Mouse (Mus musculus) kidney, postnatal 0 days (tissue): Measurements from ENCODE around the gene Lrrc74a. TPM values are rescaled to one million over a fixed set of nuclear protein-coding genes. Genes with fewer than 3 reads are reported as not detected.

ENCODE experiments used
- ATAC-seq: fragments of 200-750 bp; cut with Nextera tagmentation; replicated peaks from 2 replicates; pipeline ENCODE4 v1.8.0; 2017; ENCODE audit warnings: low read depth, moderate number of reproducible peaks, moderate TSS enrichment, moderate library complexity; ENCODE audit not compliant: low FRiP score
- DNase-seq: peaks from one replicate; pipeline ENCODE4 v3.0.0-alpha.2; 2016; ENCODE audit warnings: low spot score
- H3K27ac ChIP-seq: fragments of 300-500 bp; sonication (generic); 2 replicates; pipeline ENCODE4 v1.5.1; 2014; ENCODE audit warnings: mild to moderate bottlenecking
- H3K27me3 ChIP-seq: fragments of 300-500 bp; sonication (generic); 2 replicates; pipeline ENCODE4 v1.6.1; 2014; ENCODE audit warnings: low read length, mixed read lengths; ENCODE audit not compliant: insufficient read depth
- H3K36me3 ChIP-seq: fragments of 300-500 bp; sonication (generic); 2 replicates; pipeline ENCODE4 v1.6.1; 2014; ENCODE audit warnings: low read length, mixed read lengths; ENCODE audit not compliant: insufficient read depth
- H3K4me1 ChIP-seq: fragments of 300-500 bp; sonication (generic); replicated peaks from 2 replicates; pipeline ENCODE4 v1.6.1; 2014; ENCODE audit warnings: antibody characterized with exemption, low read length, mixed read lengths; ENCODE audit not compliant: insufficient read depth
- H3K4me2 ChIP-seq: fragments of 300-500 bp; sonication (generic); 2 replicates; pipeline ENCODE4 v1.6.1; 2014; ENCODE audit warnings: mild to moderate bottlenecking, low read length, moderate library complexity, mixed read lengths
- H3K4me3 ChIP-seq: fragments of 300-500 bp; sonication (generic); replicated peaks from 2 replicates; pipeline ENCODE4 v1.5.1; 2014; ENCODE audit warnings: low read depth, low read length
- H3K9ac ChIP-seq: fragments of 300-500 bp; sonication (generic); 2 replicates; pipeline ENCODE4 v1.6.1; 2014; ENCODE audit warnings: low read depth, low read length
- H3K9me3 ChIP-seq: fragments of 300-500 bp; sonication (generic); replicated peaks from 2 replicates; pipeline ENCODE4 v1.6.1; 2016; ENCODE audit warnings: low read length, inconsistent platforms, mixed read lengths
- CTCF ChIP-seq: IDR thresholded peaks from 2 replicates; pipeline ENCODE4 v1.5.1; 2016; ENCODE audit warnings: antibody characterized with exemption, low read depth, mild to moderate bottlenecking, moderate library complexity
- WGBS: fragments of 180-500 bp; shearing (Covaris S2); extraction: QIAGEN DNeasy Blood & Tissue Kit; methylation state at CpG from one replicate; pipeline ENCODE4 v1.1.7; 2014; 5-methylcytosine and 5-hydroxymethylcytosine counted together
- polyA plus RNA-seq: library from polyadenylated mRNA; unstranded; fragments of >200 nt; fragmentation: Nextera tagmentation; extraction: Ambion mirVana; gene quantifications from 2 replicates; pipeline ENCODE4 v1.2.1, GENCODE M21; 2015

The Lrrc74a gene
- polyA plus RNA-seq, 1 experiment from 2014 or later: not detected

GRCm38 (mm10) chr12:86715401-86715800 is 18.8 kb upstream of the Lrrc74a start:
- Histone ChIP-seq H3K4me1 (no peaks in the 10 kb centered on the region), H3K4me2 (no peak overlapping the region), H3K9me3 (no peaks in the 10 kb centered on the region), H3K36me3 (no peaks in the 10 kb centered on the region), H3K9ac (no peak overlapping the region), H3K27ac (no peak overlapping the region), H3K27me3 (no peaks in the 10 kb centered on the region), H3K4me3 (no peak overlapping the region)
- 60% methylated on average over 5 of the region's 5 CpGs for WGBS
- DNase-seq (peak; percentile 61), ATAC-seq (no peak)
- peak; percentile 83 for TF ChIP-seq CTCF

GRCm38 (mm10) chr12:86716962-86717361 is 17.2 kb upstream of the Lrrc74a start:
- H3K9ac ChIP-seq: no peak overlapping the region
- TF ChIP-seq CTCF: no peak
- H3K36me3 ChIP-seq: no peaks in the 10 kb centered on the region
- H3K27ac ChIP-seq: no peak overlapping the region
- H3K4me2 ChIP-seq: no peak overlapping the region
- ATAC-seq (no peak), DNase-seq (no peak)
- H3K4me3 ChIP-seq: no peak overlapping the region
- no peaks in the 10 kb centered on the region for H3K27me3 ChIP-seq
- H3K9me3 ChIP-seq: no peaks in the 10 kb centered on the region
- no peaks in the 10 kb centered on the region for H3K4me1 ChIP-seq
- 84% methylated on average over 11 of the region's 11 CpGs for WGBS

- TF ChIP-seq CTCF: no peak
- 85% methylated on average over 18 of the region's 18 CpGs for WGBS
- Histone ChIP-seq H3K9me3 (no peaks in the 10 kb centered on the region), H3K36me3 (no peaks in the 10 kb centered on the region), H3K27me3 (no peaks in the 10 kb centered on the region), H3K9ac (no peak overlapping the region), H3K4me1 (no peaks in the 10 kb centered on the region), H3K4me2 (no peak overlapping the region), H3K4me3 (no peak overlapping the region), H3K27ac (no peak overlapping the region)
- ATAC-seq (no peak), DNase-seq (no peak)
Measured at GRCm38 (mm10) chr12:86719961-86720639, 14.1 kb upstream of the Lrrc74a start.

GRCm38 (mm10) chr12:86721453-86721852 is 12.7 kb upstream of the Lrrc74a start:
- TF ChIP-seq CTCF: no peak
- Histone ChIP-seq H3K9me3 (no peaks in the 10 kb centered on the region), H3K4me2 (no peak overlapping the region), H3K4me1 (no peaks in the 10 kb centered on the region), H3K4me3 (no peak overlapping the region), H3K9ac (no peak overlapping the region), H3K36me3 (no peaks in the 10 kb centered on the region), H3K27ac (no peak overlapping the region), H3K27me3 (no peaks in the 10 kb centered on the region)
- DNase-seq (no peak), ATAC-seq (no peak)
- WGBS: 84% methylated on average over 5 of the region's 5 CpGs

- ATAC-seq (no peak), DNase-seq (no peak)
- no peaks in the 10 kb centered on the region for H3K4me1 ChIP-seq
- H3K4me3 ChIP-seq: no peak overlapping the region
- no peaks in the 10 kb centered on the region for H3K27me3 ChIP-seq
- no peak overlapping the region for H3K9ac ChIP-seq
- no peaks in the 10 kb centered on the region for H3K36me3 ChIP-seq
- no peaks in the 10 kb centered on the region for H3K9me3 ChIP-seq
- no peak overlapping the region for H3K27ac ChIP-seq
- no peak for TF ChIP-seq CTCF
- H3K4me2 ChIP-seq: no peak overlapping the region
- 84% methylated on average over 2 of the region's 2 CpGs for WGBS
Measured at GRCm38 (mm10) chr12:86724300-86724699, 9.9 kb upstream of the Lrrc74a start.

GRCm38 (mm10) chr12:86725706-86726105 is 8.5 kb upstream of the Lrrc74a start:
- under 1% methylated on average over 19 of the region's 19 CpGs for WGBS
- Histone ChIP-seq H3K27me3 (no peaks in the 10 kb centered on the region), H3K4me3 (peak overlapping the region; percentile 60), H3K36me3 (no peaks in the 10 kb centered on the region), H3K9me3 (no peaks in the 10 kb centered on the region), H3K27ac (no peak overlapping the region), H3K9ac (peak overlapping the region; percentile 61), H3K4me1 (no peaks in the 10 kb centered on the region), H3K4me2 (peak overlapping the region; percentile 94)
- peak; percentile 56 for DNase-seq
- no peak; the same call in 1 of the 2 replicates for ATAC-seq
- no peak for TF ChIP-seq CTCF
